Mouse (Mus musculus) erythroblast, adult 5-6 weeks (primary cell): ENCODE data around the gene Napa. TPM values are rescaled to one million over a fixed set of nuclear protein-coding genes. Genes with fewer than 3 reads are reported as not detected.

Experiments
- ATAC-seq: replicated peaks from 2 replicates; pipeline ENCODE4 v1.8.0; 2016; ENCODE audit warnings: moderate number of reproducible peaks, mild to moderate bottlenecking, moderate TSS enrichment, inconsistent platforms; ENCODE audit not compliant: poor library complexity, low FRiP score, severe bottlenecking
- total RNA-seq, 2 experiments: library from RNA; stranded (forward) in 1 of 2; stranded (reverse) in 1 of 2; fragments of 150-400 nt in 1 of 2; fragments of 200-764, 138-1000 nt in 1 of 2; gene quantifications; 2 replicates each; pipeline versions ENCODE4 v1.2.3 to v1.2.4; 2015 to 2017; ENCODE audit warnings: low replicate concordance in 2 of 2

Gene Napa
- total RNA-seq, 2 experiments from 2014 or later = 82.2 to 149 TPM

DNA sequence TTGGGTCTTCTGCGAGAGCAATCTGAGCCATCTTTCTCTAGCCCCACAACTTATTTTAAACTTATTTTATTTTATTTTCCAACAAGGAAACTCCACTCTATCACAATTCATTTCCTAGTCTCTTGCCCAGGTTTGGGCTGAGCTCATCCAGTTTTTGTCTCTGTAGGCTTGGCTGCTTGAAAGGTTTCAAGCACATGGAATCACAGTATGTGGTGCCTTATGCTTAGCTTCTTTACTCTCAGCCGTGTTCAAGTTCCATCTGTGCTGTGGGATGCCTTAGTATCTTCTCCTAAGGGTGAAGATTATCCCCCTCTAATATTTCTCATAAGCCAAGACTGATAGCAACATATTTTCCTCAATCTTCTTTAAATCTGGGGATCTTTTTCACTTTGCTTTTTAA is 10.7 kb upstream of the Napa start:
- no peak for ATAC-seq

DNA sequence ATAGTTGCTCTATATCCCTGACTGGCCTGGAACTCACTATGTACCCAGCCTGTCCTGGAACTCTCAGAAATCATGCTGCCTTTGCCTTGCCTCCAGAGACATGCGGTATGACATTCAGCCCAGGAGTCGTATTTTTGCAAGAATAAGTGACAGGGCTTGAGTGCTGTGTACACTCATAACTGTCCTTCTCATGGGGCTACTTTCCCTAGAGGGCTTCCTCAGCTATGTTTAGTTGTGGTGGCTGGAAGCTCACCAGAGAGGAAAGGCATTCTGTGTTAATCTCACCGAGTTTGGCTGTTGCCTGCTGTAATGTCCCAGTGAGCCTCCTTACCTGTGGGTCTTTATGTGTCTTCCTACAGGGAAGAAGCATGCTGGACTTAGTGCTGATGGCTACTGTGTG is 3.7 kb upstream of the Napa start:
- no peak for ATAC-seq

DNA sequence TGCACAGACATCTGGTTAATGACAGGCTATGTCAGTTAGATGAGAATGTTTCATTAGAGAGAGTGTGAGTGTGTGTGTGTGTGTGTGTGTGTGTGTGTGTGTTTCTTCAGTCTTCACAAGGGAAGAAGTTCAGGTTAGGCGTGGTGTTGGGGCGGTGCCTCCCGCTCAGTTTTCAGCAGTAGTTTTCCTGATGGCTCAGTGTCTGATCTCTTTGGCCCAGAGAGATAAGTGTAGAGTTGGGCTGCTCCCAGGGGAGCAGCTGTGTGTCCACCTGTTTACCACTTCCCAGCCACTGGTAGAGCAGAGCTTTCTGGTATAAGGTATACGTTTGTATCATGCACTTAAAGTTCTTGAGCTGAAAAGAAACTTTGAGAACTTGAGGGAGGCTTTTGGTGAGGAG is 1.6 kb downstream of the Napa start:
- ATAC-seq = peak; percentile 52

DNA sequence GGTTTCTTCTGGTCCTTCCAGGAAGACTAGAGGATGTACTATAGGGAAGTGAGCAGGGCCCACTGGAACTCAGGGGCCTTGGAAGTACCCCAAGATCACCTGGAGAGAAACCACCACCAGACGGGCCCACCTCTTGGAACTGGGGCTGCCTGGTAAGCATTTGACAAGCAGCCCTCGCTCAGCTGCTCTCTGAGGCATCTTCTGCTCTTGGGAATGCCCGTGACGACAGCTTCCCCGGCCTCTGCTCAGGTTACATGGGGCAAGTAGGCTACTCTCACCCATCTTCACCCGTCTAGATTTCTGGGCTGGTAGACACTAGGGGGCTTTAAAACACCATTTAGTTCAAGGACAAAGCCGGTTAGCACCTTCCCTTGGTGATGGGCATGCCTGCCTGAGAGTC is 2.8 kb downstream of the Napa start:
- no peak for ATAC-seq

DNA sequence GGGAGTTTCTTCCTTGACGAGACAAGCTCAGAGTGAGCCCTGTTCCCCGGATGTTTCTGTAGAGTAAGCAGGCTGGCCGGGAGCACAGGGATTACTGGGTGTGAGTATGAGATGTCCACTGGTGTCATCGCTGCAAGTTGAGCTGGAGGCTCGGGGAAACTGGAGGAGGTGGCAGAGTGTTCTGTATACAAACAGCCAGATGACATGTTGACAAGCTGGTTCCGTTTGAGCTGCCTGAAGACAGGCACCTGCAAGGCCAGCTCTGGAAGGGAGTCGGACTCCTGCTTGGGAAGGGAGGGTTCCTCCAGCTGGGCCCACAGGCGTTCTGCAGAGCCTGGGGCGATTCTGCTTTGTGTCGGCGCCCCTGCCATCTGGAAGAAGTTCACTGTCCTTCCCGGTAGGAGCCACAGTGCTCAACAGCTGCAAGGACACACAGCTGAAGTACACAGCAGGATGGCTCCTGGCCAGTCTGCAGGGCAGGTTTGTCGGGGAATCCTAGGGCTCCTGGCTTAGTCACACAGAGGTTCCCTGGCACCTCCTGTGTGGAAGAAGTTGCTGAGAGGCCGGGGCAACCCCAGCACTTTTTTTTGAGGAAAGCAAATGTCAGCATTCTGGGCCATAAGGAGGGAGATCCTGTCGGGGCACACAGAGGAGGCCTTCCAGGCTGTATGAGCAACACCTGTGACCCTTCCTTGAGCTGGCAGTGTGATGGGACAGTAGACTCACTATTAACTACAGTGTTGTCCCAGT is 3.6 kb downstream of the Napa start:
- no peak for ATAC-seq

DNA sequence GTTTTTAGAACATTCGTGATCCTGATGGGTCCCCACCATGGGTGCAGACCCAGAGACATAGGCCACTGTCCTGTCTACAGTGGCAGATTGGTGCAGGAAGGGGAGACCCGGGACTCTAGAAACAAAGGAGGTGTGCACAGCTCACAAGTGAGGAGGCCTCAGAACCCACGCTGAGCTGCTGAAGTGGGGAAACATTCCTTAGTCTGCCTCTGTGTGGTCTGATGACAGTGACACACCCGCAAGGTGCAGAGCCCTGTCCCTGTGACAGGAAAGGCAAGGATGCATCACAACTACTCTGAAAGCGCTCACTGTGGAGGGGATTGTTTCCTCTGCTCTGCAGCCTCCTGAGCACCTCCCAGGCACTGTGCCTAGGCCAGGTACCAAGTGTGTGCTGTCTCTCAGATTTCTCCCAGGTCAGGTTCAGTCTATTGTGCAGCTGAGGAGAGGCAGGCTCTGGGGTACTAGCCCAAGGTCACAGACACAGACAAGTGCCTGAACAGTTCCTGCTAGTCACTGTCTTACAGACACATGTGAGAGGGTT is 4.5 kb downstream of the Napa start:
- ATAC-seq = no peak

DNA sequence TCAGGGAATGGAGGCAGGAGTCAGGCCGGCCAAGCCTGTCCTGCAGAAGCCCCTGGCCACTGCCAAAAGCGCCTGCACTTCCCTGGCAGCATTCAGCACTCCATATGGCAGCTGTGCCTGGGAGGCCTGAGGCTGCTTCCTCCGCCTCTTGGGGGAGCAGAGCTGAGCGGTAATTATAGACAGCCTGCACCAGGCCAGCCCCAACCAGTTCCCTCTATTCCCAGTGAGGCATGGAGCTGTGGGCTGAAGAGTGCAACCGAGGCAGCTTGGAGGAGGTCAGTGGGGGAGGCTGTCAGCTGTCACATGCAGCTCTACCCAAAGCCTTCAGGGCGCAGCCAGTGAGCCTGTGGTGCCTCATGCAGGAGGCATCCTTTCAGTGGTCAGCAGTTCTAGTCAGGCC is 5.5 kb downstream of the Napa start:
- ATAC-seq = no peak

GRCm38 (mm10) chr7:16104611-16105388 is 6.5 kb downstream of the Napa start:
- no peak for ATAC-seq

- no peak for ATAC-seq
Measured at GRCm38 (mm10) chr7:16108886-16109542, 10.8 kb downstream of the Napa start.

DNA sequence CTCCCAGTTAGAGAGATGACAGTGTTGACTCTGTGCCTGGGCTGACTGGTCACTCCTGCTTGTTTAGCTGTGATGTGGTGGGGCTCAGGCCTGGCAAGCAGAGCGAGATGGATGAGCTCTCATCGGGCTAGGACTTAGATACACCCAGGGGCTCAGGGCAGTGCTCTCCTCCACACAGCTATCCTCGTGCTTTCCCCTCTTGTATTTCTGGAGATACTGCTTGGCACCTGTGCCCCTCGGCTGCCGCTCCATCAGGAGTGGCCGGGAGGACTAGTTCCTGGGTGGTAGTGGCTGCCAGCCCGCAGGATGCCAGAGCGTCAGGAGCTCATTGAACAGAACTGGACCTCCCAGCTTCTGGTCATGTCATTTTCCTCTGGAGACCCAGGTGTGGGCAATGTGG is 11.9 kb downstream of the Napa start:
- ATAC-seq = no peak

- no peak for ATAC-seq
Measured at GRCm38 (mm10) chr7:16111284-16112090, 13.2 kb downstream of the Napa start.

DNA sequence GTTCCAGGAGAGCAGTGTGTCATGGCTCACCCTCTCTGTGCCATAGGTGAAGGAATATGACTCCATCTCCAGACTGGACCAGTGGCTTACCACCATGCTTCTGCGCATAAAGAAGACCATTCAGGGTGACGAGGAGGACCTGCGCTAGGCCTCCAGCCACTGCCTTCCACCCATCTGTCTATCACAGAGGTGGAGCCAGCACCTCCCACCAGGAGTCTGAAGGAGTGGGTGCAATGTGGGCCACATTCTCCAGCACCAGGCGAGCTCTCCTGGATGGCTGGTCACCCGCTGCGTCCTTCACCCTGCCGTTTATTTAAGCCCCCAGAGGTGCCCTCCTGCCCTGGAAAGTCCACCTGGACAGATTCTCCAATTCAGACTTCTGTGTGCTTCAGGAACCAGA is 18.2 kb downstream of the Napa start:
- ATAC-seq = no peak

DNA sequence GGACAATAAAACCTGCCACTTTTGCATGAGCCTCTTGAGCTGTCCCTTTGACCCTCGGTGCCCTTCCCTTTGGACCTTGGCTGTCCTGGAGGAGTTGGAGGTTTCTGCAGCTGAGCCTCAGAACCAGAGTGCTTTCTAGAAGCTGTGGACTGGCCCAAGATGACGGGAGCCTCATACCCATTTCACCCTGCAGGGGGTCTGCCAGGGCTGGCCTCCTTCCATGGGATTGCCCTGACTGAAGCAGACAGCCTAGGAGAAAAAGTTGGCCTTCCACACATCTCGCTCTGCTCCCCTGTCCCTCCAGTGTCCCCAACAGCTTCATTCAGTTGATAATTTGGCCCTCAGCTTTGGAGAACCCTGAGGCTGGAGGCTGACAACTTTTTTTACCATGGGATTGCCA is 18.8 kb downstream of the Napa start:
- ATAC-seq = no peak

GRCm38 (mm10) chr7:16119569-16120261 is 21.5 kb downstream of the Napa start, which contains the start of gene Kptn:
Kptn (plus strand) TSS chr7:16119895.
- peak; percentile 81 for ATAC-seq

DNA sequence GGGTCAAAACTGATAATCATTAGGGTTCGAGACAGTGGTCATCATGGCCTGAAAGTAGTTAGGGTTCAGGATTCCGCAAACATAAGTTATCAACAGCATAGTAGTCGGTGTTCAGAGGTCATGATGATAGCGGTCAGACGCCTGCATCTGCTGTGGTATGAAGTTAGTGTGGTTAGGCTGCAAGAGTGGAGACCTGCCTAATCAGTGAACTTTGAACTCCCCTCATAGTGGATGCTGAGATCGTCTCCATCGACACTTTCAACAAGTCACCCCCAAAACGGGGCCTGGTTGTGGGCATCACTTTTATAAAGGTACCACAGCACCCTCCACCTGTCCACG is 22.0 kb downstream of the Napa start:
- no peak for ATAC-seq

GRCm38 (mm10) chr7:16125829-16126228 is 27.6 kb downstream of the Napa start:
- ATAC-seq = no peak

DNA sequence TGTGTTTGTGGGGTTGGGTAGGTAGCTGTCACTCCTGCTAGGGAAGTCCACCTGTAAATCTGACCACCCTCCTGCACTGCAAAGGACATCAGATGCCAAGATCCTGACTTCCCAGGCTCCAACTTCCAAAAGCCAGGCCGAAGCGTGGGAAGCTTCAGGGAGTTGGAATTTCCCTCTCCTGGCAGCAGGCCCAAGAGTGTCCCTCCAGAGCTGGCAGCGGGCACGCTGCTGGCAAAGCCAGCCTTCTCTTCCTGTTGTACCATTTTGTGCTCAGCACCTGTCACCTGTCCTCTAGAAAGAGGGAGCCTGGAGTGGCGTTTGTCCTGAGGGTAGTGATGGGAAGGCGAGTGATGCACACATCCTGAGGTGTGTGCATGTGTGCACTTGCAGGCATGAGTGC is 30.1 kb downstream of the Napa start:
- no peak for ATAC-seq

DNA sequence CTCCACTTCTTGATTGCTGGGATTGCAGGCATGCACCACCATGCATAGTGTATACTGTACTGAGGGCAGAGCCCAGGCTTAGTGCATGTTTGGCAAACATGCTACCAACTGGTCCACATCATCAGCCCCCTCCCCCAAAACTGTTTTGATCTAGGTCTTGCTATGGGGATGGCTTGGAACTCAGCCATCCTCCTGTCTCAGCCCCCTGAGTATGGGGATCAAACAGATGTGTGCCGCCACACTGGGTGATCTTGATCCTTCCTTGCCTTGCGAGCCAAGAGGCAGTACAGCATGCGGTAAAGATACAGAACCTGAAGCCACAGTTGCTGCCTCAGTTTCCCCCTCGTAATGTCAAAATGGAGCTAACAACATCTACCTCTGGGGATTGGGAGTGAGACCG is 30.6 kb downstream of the Napa start:
- ATAC-seq = no peak

- ATAC-seq = peak; percentile 52; the same call in 1 of the 2 replicates
Measured at GRCm38 (mm10) chr7:16129421-16129845, 31.2 kb downstream of the Napa start, which contains the start of gene Slc8a2. Slc8a2 (plus strand) TSS chr7:16129826.
